In the genomic region with DNA sequence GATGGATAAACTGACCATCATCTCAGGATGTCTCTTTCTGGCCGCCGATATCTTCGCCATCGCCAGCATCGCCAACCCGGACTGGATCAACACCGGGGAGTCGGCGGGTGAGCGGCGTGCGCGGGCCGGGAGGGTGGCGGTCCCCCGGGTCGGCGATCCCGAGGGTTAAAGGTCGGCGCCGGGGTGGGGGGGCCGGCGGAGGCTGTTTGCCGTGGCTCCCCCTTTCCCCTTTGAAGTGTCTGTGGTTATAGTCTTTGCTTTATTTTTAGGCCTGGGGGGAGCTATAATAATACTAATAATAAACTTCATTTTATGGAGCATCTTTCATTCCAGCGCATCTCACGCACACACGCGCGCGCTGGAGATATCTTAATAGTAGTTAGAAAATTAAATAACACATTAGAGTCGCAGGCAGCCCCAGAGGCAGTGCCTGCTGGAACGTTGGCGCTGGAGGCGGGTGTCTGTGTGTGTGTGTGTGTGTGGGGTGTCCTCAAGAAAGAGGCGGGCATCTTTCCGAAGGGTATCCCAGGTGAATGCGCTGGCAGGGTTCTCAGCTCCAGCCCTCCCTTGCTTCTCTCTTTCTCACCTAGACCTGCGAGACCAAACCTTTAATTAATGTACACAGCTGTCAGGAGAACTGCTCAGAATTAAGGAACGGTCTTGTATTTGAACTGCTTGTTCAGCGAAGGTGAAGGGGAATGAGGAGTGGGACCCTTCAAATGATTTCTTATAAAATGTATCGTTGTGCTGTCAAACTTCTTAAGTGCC, we compare ENCODE assay signal across 8 mouse cellular contexts. TPM values are rescaled to one million over a fixed set of nuclear protein-coding genes. Genes with fewer than 3 reads are reported as not detected.
DNase-seq lines count a peak whose midpoint lies in the region; ATAC-seq and TF ChIP-seq lines count a peak whose summit lies in the region.

No protein-coding gene starts in this region.

- no peak for TF ChIP-seq EP300 in heart, adult 2 months (IDR thresholded peaks at IDR 0.05; ENCODE audit: insufficient read depth, low read depth, low read length)
- TF ChIP-seq EP300 in stomach, postnatal 0 days (optimal IDR thresholded peaks at IDR 0.05): no peak

- H3K27ac ChIP-seq in heart, adult 2 months: peak overlapping the region; percentile 78
- peak overlapping the region; percentile 80 for H3K27ac ChIP-seq in liver, embryonic 11.5 days (ENCODE audit: low read depth, low read length)
- H3K27ac ChIP-seq in stomach, postnatal 0 days (replicated peaks): peak overlapping the region; percentile 83

- TF ChIP-seq CTCF in heart, adult 2 months (IDR thresholded peaks at IDR 0.05): no peak
- TF ChIP-seq CTCF in stomach, postnatal 0 days (IDR thresholded peaks at IDR 0.05; ENCODE audit: low read depth): no peak

- no peaks in the 10 kb centered on the region for H3K9me3 ChIP-seq in liver, embryonic 11.5 days (ENCODE audit: control insufficient read depth, low read length)
- H3K9me3 ChIP-seq in stomach, postnatal 0 days (ENCODE audit: control insufficient read depth, low read length): no peaks in the 10 kb centered on the region

- no peaks in the 10 kb centered on the region for H3K27me3 ChIP-seq in heart, adult 2 months (ENCODE audit: control insufficient read depth, insufficient read depth, low read length)
- H3K27me3 ChIP-seq in liver, embryonic 11.5 days (replicated peaks; ENCODE audit: control insufficient read depth, insufficient read depth, low read length): no peaks in the 10 kb centered on the region
- no peaks in the 10 kb centered on the region for H3K27me3 ChIP-seq in stomach, postnatal 0 days (ENCODE audit: control insufficient read depth, insufficient read depth, low read length)

- DNase-seq in urinary bladder, adult 18-20 months (ENCODE audit: low spot score in 2 of 2): peak; percentile 16 to 33
- no peak for DNase-seq in urinary bladder, postnatal 10 days (ENCODE audit: low spot score)
- DNase-seq in embryo, embryonic 9.5 days (ENCODE audit: extremely low spot score): peak; percentile 50
- DNase-seq in heart, adult 2 months: peak; percentile 47 to 66
- DNase-seq in kidney, adult 8-10 months: peak; percentile 11 to 28
- peak; percentile 59 for DNase-seq in liver, embryonic 11.5 days (ENCODE audit: low spot score)
- DNase-seq in natural killer cell, adult 2 months (ENCODE audit: low spot score in 2 of 2): peak; percentile 11 to 22
- DNase-seq in stomach, postnatal 0 days (ENCODE audit: low spot score): peak; percentile 34

- H3K4me3 ChIP-seq in heart, adult 2 months: peak overlapping the region; percentile 75
- peak overlapping the region; percentile 91 for H3K4me3 ChIP-seq in liver, embryonic 11.5 days (ENCODE audit: low read depth, low read length)
- H3K4me3 ChIP-seq in stomach, postnatal 0 days (ENCODE audit: low read depth, low read length): peak overlapping the region; percentile 89

- H3K9ac ChIP-seq in heart, adult 2 months (ENCODE audit: low read depth, low read length): peak overlapping the region; percentile 98
- peak overlapping the region; percentile 87 for H3K9ac ChIP-seq in liver, embryonic 11.5 days (ENCODE audit: low read depth, low read length)
- H3K9ac ChIP-seq in stomach, postnatal 0 days (ENCODE audit: low read length): peak overlapping the region; percentile 83

- peaks cover 3% of the 10 kb centered on the region for H3K79me2 ChIP-seq in heart, adult 2 months (replicated peaks; ENCODE audit: control insufficient read depth, insufficient read depth, low read length)

- H3K4me1 ChIP-seq in heart, adult 2 months (ENCODE audit: control insufficient read depth, insufficient read depth, low read length): peaks cover 10% of the 10 kb centered on the region
- H3K4me1 ChIP-seq in liver, embryonic 11.5 days (replicated peaks; ENCODE audit: control insufficient read depth, insufficient read depth, low read length): peaks cover 47% of the 10 kb centered on the region
- no peaks in the 10 kb centered on the region for H3K4me1 ChIP-seq in stomach, postnatal 0 days (replicated peaks; ENCODE audit: control insufficient read depth, insufficient read depth)

- ATAC-seq in liver, embryonic 11.5 days (replicated peaks; ENCODE audit: low FRiP score): peak; percentile 63
- no peak; the same call in 1 of the 2 replicates for ATAC-seq in stomach, postnatal 0 days (ENCODE audit: low FRiP score, low TSS enrichment)

- no peak for TF ChIP-seq POLR2A in heart, adult 2 months (IDR thresholded peaks at IDR 0.05; ENCODE audit: insufficient read depth, low read depth, low read length)

- 2% methylated on average over 42 of the region's 42 CpGs for WGBS in heart, adult 2 months
- WGBS in liver, embryonic 11.5 days: 3% methylated on average over 42 of the region's 42 CpGs
- WGBS in stomach, postnatal 0 days: 2% methylated on average over 42 of the region's 42 CpGs

- intact Hi-C loops in heart, adult 2 months (cut with DNase I): loop anchor here (2.0 to 10.0 kb wide), 2 partner anchors 51 to 237 kb away; partner anchors contain the start of gene Polr3e

- peak overlapping the region; percentile 95 for H3K4me2 ChIP-seq in liver, embryonic 11.5 days
- peak overlapping the region; percentile 85 for H3K4me2 ChIP-seq in stomach, postnatal 0 days (replicated peaks; ENCODE audit: low read depth)

- H3K36me3 ChIP-seq in heart, adult 2 months (ENCODE audit: control insufficient read depth, insufficient read depth, low read length): 0 out of 2 replicates have a peak, but pooled peaks cover 6% of the 10 kb centered on the region
- H3K36me3 ChIP-seq in liver, embryonic 11.5 days (ENCODE audit: control insufficient read depth, insufficient read depth, low read length): no peaks in the 10 kb centered on the region
- H3K36me3 ChIP-seq in stomach, postnatal 0 days (ENCODE audit: control insufficient read depth, insufficient read depth, low read length): no peaks in the 10 kb centered on the region

RNA-seq across cellular contexts. Expression of gene Mosmo, which starts 0.5 kb away (rescaled TPM):
- total RNA-seq in heart, adult 2 months (2021): 10 to 100 TPM; 27.8 to 29.6 TPM
- polyA plus RNA-seq in heart, adult 2 months (2012; rRNA removed): 27.5 and 32.0 TPM in 2 replicates
- polyA plus RNA-seq in liver, embryonic 11.5 days (2014; fragmentation: Nextera tagmentation; extraction: Ambion mirVana): 11.3 and 12.7 TPM in 2 replicates
- polyA plus RNA-seq in stomach, postnatal 0 days (2015; fragmentation: Nextera tagmentation; extraction: Ambion mirVana): 6.9 and 7.0 TPM in 2 replicates

RNA-seq across cellular contexts. Expression of gene Pdzd9, which starts 7.8 kb away (rescaled TPM):
- not detected for total RNA-seq in heart, adult 2 months (2021)
- not detected in 2 replicates for polyA plus RNA-seq in heart, adult 2 months (2012; rRNA removed)
- 0.23 and 0.29 TPM in 2 replicates for polyA plus RNA-seq in liver, embryonic 11.5 days (2014; fragmentation: Nextera tagmentation; extraction: Ambion mirVana)
- 0.25 and 0.27 TPM in 2 replicates for polyA plus RNA-seq in stomach, postnatal 0 days (2015; fragmentation: Nextera tagmentation; extraction: Ambion mirVana)

RNA-seq across cellular contexts. Expression of gene Uqcrc2, which starts 43.0 kb away (rescaled TPM):
- total RNA-seq in heart, adult 2 months (2021): 1,000 to 10,000 TPM; 1,049 to 1,165 TPM
- 476 and 1,108 TPM in 2 replicates for polyA plus RNA-seq in heart, adult 2 months (2012; rRNA removed)
- 232 and 235 TPM in 2 replicates for polyA plus RNA-seq in liver, embryonic 11.5 days (2014; fragmentation: Nextera tagmentation; extraction: Ambion mirVana)
- polyA plus RNA-seq in stomach, postnatal 0 days (2015; fragmentation: Nextera tagmentation; extraction: Ambion mirVana): 191 and 193 TPM in 2 replicates
